Mouse (Mus musculus) limb, embryonic 10.5 days (tissue): ENCODE results near the gene Tns1. TPM values are rescaled to one million over a fixed set of nuclear protein-coding genes. Genes with fewer than 3 reads are reported as not detected.

ENCODE experiments used
- DNase-seq: peaks from one replicate; pipeline ENCODE4 v3.0.0-alpha.2; 2017; ENCODE audit warnings: low spot score
- H3K27ac ChIP-seq: fragments of 300-500 bp; sonication (generic); 2 replicates; pipeline ENCODE4 v1.5.1; 2016; ENCODE audit warnings: mild to moderate bottlenecking
- H3K27me3 ChIP-seq: fragments of 300-500 bp; sonication (generic); 2 replicates; pipeline ENCODE4 v1.6.1; 2016; ENCODE audit warnings: low read depth, mild to moderate bottlenecking; ENCODE audit not compliant: poor library complexity, severe bottlenecking
- H3K36me3 ChIP-seq: fragments of 300-500 bp; sonication (generic); 2 replicates; pipeline ENCODE4 v1.6.1; 2016; ENCODE audit warnings: mild to moderate bottlenecking, moderate library complexity
- H3K4me1 ChIP-seq: fragments of 300-500 bp; sonication (generic); 2 replicates; pipeline ENCODE4 v1.6.1; 2016
- H3K4me3 ChIP-seq: fragments of 300-500 bp; sonication (generic); 2 replicates; pipeline ENCODE4 v1.5.1; 2016; ENCODE audit warnings: mild to moderate bottlenecking, moderate library complexity
- H3K9me3 ChIP-seq: fragments of 300-500 bp; sonication (generic); replicated peaks from 2 replicates; pipeline ENCODE4 v1.6.1; 2016; ENCODE audit warnings: mild to moderate bottlenecking
- WGBS: fragments of 180-500 bp; shearing (Covaris S2); methylation state at CpG from one replicate; pipeline ENCODE4 v1.1.7; 2016; 5-methylcytosine and 5-hydroxymethylcytosine counted together
- polyA plus RNA-seq: library from polyadenylated mRNA; unstranded; fragments of >200 nt; fragmentation: Nextera tagmentation; extraction: Ambion mirVana; gene quantifications from 2 replicates; pipeline ENCODE4 v1.2.1, GENCODE M21; 2016

The Tns1 gene
- polyA plus RNA-seq, 1 experiment from 2014 or later, result 46.7 TPM

DNA sequence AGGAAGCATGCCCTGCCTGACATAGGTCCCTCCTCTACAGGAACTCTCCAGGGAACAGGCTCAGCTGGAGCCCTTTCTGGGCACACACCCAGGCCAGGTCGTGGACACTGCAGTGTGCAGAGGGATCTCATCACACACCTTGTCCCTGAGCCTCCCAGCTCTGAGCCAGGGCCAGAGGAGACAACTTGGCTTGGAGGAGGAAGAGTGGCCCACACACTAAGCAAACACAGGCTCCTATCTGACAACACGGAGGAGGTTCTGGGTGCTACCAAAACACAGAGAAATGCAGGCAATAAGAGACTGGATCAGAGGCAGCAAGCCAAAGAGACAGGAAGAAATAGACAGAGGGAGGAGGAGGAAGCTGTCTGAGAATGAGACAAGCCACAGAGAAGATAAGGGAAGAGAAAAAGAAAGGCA, 42.7 kb downstream of the Tns1 start:
- no peaks in the 10 kb centered on the region for H3K9me3 ChIP-seq
- no peak for DNase-seq
- 68% methylated on average over 2 of the region's 2 CpGs for WGBS
- no peaks in the 10 kb centered on the region for H3K27me3 ChIP-seq
- H3K36me3 ChIP-seq, result peaks cover 42% of the 10 kb centered on the region
- H3K4me1 ChIP-seq, result peaks cover 49% of the 10 kb centered on the region
- H3K27ac ChIP-seq, result no peak overlapping the region; the same call in 1 of the 2 replicates
- no peak overlapping the region for H3K4me3 ChIP-seq

DNA sequence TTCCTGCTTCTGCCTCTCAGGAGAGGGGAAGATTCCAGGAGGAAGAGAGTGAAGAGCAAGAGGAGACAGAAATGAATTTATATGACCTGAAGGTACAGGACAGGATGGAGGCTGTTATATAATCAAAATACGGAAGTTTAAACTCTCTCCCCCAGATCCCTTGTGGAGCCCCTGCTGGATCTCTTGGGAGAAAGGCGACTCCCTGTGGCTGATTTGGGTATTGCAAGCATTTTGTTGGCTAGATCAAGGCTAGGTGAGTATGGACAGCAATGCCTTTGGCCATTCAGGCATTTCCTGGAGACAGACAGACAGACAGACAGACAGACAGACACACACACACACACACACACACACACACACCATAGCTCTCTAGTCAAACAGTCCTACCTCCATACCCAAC, 46.9 kb downstream of the Tns1 start:
- WGBS, result 8% methylated on average over 2 of the region's 2 CpGs
- no peaks in the 10 kb centered on the region for H3K27me3 ChIP-seq
- H3K9me3 ChIP-seq, result no peaks in the 10 kb centered on the region
- H3K27ac ChIP-seq, result no peak overlapping the region
- H3K4me1 ChIP-seq, result peaks cover 27% of the 10 kb centered on the region
- no peak overlapping the region for H3K4me3 ChIP-seq
- DNase-seq, result peak; percentile 89
- peaks cover 72% of the 10 kb centered on the region for H3K36me3 ChIP-seq

DNA sequence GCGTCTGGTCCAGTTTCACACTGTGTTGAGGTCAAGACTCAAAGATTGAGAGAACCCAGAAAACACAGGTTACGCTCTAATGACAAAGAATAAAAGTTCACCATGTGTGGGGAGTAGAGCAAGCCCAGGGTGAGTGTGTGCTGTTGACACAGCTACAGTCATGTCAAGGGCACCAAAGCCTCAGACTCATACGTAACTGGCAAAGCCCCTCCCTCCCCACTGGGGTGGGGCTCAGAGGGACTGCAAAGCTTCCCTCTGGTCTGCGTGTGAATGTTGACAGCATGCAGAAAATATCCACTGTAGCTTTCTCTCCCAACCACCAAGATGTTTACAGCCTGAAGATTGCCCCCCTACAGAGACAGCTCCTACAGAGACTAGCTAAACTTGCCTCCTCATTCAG, 48.0 kb downstream of the Tns1 start:
- Histone ChIP-seq H3K36me3 (peaks cover 81% of the 10 kb centered on the region), H3K9me3 (no peaks in the 10 kb centered on the region), H3K27ac (no peak overlapping the region), H3K27me3 (no peaks in the 10 kb centered on the region), H3K4me3 (no peak overlapping the region), H3K4me1 (peaks cover 21% of the 10 kb centered on the region)
- DNase-seq, result no peak
- 85% methylated on average over 4 of the region's 4 CpGs for WGBS

DNA sequence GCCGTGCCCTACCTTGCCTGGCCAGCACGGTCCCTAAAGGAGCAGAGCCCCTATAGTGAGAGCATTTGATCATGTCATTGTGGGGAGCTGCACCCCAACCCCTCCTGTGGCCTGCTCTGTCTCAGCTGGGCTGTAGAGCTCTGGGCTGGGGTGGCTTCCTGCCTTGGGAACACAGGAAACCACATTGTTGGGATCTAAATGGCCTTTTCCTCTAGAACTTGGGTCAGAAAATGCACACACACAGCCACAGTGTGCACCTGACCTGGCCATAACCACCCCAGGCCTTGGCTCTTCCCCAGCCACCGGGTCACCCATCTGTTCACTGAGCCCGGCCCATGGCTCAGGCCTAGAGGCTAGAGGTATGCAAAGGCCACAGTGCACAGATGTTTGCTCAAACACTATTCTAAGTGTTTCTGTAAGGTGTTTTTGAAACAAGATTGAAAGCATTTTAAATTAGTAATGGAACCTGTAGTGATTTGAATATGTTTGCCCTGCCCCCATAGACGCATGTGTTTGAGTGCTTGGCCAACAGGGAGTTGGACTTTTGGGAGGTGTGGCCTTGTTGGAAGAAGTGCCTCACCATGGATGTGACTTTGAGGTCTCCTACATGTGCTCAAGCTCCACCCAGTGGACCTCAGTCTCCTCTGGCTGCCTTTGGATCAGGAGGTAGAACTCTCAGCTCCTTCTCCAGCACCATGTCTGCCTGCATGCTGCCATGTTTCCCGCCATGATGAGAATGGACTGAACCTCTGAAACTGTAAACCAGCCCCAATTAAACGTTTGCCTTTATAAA, 49.4 kb downstream of the Tns1 start:
- Histone ChIP-seq H3K27me3 (no peaks in the 10 kb centered on the region), H3K36me3 (peaks cover 87% of the 10 kb centered on the region), H3K4me3 (no peak overlapping the region), H3K27ac (0 out of 2 replicates have a peak overlapping the region, but pooled peaks have one; percentile 39), H3K9me3 (no peaks in the 10 kb centered on the region), H3K4me1 (peaks cover 25% of the 10 kb centered on the region)
- DNase-seq, result no peak
- 89% methylated on average over 7 of the region's 7 CpGs for WGBS

DNA sequence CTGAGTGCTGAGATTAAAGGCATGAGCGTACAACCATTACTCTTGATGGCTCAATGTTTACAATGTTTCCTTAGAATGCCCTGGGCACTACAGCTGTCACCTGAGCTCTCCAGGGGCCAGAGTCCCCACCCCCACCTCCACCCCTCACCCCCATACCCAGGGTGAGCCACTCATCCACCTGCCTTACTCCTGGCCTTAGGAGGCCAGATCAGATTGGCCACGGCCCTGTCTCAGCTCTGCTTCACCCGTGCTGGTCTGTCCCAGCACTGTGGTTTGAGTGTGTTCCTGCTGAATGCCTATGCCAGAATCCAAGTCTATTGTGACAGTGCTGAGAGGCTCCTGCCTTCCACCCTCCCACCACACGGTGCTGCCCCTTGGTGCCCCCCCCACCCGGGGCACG, 50.5 kb downstream of the Tns1 start:
- H3K27ac ChIP-seq, result 0 out of 2 replicates have a peak overlapping the region, but pooled peaks have one; percentile 50
- no peak for DNase-seq
- WGBS, result 83% methylated on average over 6 of the region's 6 CpGs

DNA sequence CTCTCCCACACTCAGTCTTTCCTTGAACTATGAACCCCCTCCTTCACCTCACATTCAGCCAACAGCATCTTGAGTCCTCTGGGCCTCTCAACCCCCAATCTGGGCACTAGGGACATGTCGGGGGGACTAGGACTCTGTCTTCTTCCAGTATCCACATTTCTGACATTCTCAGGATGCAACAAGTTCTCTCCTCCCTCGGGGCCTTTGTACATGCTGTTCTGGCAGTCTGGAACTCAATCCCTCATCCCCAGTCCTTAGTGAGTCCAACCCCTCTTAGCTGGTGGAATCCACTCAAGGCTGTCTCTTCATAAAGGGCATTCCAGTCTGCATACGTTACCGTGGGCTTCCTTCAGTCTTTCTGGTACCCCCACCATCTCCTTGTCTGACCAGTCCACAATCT, 53.5 kb downstream of the Tns1 start:
- Histone ChIP-seq H3K27me3 (no peaks in the 10 kb centered on the region), H3K27ac (no peak overlapping the region), H3K4me1 (peaks cover 54% of the 10 kb centered on the region), H3K4me3 (no peak overlapping the region), H3K36me3 (peaks cover 66% of the 10 kb centered on the region), H3K9me3 (no peaks in the 10 kb centered on the region)
- 91% methylated on average over 4 of the region's 4 CpGs for WGBS
- DNase-seq, result no peak

More for the DNA sequence above, 50.5 kb downstream of the Tns1 start:
- no peaks in the 10 kb centered on the region for H3K9me3 ChIP-seq
- peaks cover 77% of the 10 kb centered on the region for H3K36me3 ChIP-seq
- H3K27me3 ChIP-seq, result no peaks in the 10 kb centered on the region
- peaks cover 36% of the 10 kb centered on the region for H3K4me1 ChIP-seq
- no peak overlapping the region for H3K4me3 ChIP-seq

DNA sequence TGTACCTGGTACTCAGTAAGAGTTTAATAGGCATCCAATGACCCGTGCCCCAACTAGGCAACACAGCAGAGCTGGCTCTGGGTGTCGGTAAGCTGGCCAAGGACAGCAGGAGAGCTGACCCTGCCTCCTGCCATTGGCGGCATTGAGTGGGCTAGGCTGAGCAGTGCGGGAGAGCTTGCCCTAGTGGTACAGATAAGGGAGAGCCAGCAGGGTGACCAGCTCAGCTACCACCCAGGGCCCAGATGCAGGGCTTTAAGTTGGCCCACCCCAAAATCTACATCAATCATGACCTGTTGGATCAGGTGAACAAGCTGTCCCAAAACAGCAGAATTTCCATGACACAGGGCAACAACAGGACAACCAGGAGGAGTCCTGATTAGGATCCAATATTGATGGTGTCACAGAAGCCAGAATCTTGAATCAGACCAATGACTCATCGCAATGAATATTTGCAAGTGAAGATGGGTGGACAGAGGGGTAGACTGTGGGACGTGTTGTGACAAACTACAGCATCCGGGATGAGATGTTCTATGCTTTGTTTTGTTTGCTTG, 54.2 kb downstream of the Tns1 start:
- Histone ChIP-seq H3K4me3 (no peak overlapping the region), H3K27ac (peak overlapping the region; percentile 90), H3K9me3 (no peaks in the 10 kb centered on the region), H3K27me3 (no peaks in the 10 kb centered on the region), H3K36me3 (peaks cover 66% of the 10 kb centered on the region), H3K4me1 (peaks cover 54% of the 10 kb centered on the region)
- WGBS, result 77% methylated on average over 7 of the region's 7 CpGs
- DNase-seq, result no peak

DNA sequence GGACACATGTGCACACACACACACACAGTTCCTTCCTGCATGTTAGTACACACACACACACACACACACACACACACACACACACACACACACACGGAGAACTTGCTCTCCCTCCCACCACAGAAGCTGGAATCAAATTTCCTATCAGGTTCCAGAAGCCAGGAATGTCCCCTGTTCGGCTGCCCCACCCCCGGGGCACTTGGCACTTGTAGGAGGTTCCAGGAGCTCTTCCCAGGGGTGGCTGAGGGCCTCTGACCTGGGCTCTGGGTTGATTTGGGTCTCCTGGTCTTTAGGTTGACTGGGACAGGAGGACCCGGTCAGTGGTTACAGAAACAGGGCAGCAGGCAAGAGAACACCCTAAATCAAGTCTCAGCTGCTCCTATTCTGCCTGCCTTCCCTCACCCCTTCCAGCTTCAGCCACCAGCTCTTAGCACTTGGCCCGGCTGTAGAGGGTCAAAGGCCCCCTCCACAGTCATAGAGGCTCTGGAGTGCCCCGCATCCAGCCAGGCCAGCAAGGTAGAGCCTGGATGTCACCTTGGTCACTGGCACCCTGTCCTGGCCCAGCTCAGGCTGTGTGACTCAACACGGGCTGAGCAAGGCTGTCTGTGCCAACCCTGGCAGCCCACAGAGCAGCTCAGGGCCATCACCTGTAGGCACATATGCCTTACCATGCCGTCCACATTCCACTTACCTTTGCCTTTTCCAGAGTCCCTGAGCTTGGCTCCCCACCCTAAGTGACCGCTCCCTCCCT, 55.0 kb downstream of the Tns1 start:
- WGBS, result 32% methylated on average over 9 of the region's 9 CpGs
- no peaks in the 10 kb centered on the region for H3K27me3 ChIP-seq
- no peaks in the 10 kb centered on the region for H3K9me3 ChIP-seq
- no peak for DNase-seq
- peaks cover 64% of the 10 kb centered on the region for H3K36me3 ChIP-seq
- H3K4me1 ChIP-seq, result peaks cover 49% of the 10 kb centered on the region
- peak overlapping the region; percentile 90 for H3K27ac ChIP-seq
- peak overlapping the region; percentile 53 for H3K4me3 ChIP-seq

DNA sequence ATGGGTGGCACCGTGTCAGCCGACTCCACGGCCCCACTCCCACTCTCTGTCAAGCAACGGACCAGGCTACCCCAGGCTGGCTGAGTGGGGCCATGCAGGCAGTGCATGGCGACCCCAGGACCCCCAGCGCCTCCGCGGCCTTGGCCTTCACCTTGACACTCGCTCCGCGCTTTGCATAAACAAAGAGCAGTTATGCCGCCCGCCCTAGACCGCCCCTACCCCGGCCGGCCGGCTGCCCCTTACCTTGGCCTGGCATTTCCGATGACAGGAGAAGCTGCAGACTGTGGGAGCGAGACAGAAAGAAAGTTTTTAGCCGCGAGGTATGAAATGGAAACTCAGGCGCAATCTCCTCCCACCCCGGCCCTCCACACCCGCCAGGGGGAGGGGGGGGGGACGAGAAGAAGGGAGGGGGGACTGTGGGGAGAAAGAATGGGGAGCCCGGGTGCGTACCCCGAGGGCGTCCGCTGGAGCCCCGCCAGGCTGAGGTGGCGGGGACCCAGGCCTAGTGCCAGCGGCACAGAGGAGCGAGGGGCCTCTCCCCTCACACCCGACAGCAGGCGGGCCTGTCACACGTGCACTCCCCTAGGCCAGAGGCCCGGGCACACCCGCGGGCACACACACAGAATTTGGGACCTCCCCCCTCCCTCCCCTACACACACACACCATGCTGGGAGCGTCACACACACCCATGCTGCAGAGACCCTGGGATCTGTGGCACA, 55.7 kb downstream of the Tns1 start:
- Histone ChIP-seq H3K9me3 (no peaks in the 10 kb centered on the region), H3K4me1 (peaks cover 42% of the 10 kb centered on the region), H3K27ac (peak overlapping the region; percentile 90), H3K36me3 (peaks cover 64% of the 10 kb centered on the region), H3K27me3 (no peaks in the 10 kb centered on the region), H3K4me3 (peak overlapping the region; percentile 53)
- DNase-seq, result peak; percentile 73
- 5% methylated on average over 40 of the region's 41 CpGs for WGBS

DNA sequence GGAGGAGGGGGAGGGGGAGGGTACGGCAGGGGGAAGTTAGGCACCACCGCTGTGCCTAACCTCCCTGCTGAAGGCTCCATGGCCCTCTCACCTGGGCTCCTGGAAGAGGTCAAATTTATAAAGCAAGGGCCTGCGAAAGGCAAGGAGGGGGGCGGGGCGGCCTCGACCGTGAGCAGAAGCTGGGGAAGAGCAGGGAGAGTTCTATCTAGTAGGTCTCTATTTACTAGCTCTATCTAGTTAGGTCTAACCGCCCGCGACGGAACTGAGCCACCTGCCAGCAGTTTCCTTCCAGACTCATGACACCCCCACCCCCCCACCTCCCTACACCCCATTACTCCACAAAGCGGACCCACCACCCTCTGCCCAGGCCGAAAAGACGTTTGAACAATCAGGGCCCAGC, 56.4 kb downstream of the Tns1 start:
- peak overlapping the region; percentile 90 for H3K27ac ChIP-seq
- H3K4me1 ChIP-seq, result peaks cover 42% of the 10 kb centered on the region

DNA sequence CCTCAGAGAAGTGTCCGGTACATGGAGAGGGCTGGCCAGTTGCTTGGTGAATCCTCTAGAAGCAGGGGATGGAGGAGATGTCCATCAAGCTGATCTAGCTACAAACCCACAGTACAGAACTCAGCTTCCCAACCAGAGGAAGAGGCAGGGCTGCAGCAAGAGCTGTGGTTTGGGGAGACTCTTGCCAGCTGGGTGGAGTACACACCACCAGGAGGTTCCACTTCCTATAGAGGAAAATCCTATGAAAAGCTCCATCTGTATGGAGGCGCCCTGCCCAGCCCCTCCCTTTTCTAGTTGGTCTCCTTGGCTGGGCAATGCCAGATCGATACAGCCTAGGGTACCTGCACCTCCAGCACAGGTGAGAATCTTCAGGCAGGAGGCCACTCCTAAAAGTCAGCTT, 57.7 kb downstream of the Tns1 start:
- H3K27me3 ChIP-seq, result no peaks in the 10 kb centered on the region
- no peak overlapping the region for H3K27ac ChIP-seq
- 85% methylated on average over 3 of the region's 3 CpGs for WGBS
- H3K4me3 ChIP-seq, result no peak overlapping the region
- peaks cover 35% of the 10 kb centered on the region for H3K4me1 ChIP-seq
- H3K9me3 ChIP-seq, result no peaks in the 10 kb centered on the region
- no peak for DNase-seq
- peaks cover 57% of the 10 kb centered on the region for H3K36me3 ChIP-seq

More for the DNA sequence above, 56.4 kb downstream of the Tns1 start:
- Histone ChIP-seq H3K27me3 (no peaks in the 10 kb centered on the region), H3K4me3 (peak overlapping the region; percentile 53), H3K36me3 (peaks cover 68% of the 10 kb centered on the region), H3K9me3 (no peaks in the 10 kb centered on the region)
- WGBS, result 25% methylated on average over 14 of the region's 14 CpGs
- DNase-seq, result no peak

DNA sequence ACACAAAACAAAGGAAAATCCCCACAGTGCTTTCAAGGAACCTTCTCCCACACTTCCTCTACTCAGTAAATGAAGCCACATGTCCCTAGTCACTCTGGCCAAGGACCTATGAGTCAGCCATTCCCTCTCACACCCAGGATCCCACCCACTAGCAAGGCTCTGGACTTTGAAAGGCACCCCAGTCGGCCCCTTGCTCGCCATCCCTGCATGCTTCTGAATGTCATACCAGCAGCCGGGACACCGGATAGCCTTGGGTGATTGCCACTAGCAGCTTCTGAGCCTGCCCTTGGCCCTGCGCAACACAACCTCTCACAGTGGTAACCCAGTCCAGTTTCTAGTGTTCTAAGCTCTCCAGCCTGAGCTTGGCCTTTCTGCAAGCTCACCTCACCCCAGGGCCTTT, 58.2 kb downstream of the Tns1 start:
- Histone ChIP-seq H3K4me1 (peaks cover 35% of the 10 kb centered on the region), H3K27ac (no peak overlapping the region), H3K9me3 (no peaks in the 10 kb centered on the region), H3K27me3 (no peaks in the 10 kb centered on the region), H3K36me3 (peaks cover 54% of the 10 kb centered on the region), H3K4me3 (no peak overlapping the region)
- DNase-seq, result no peak
- WGBS, result 75% methylated on average over 5 of the region's 5 CpGs
